Mouse (Mus musculus): ENCODE results near the gene Rpl31.

GRCm38 (mm10) chr1:39367045-39367444 is 597 bp upstream of the Rpl31 start:
- TF ChIP-seq CTCF (conservative IDR thresholded peaks at IDR 0.05; ENCODE audit: low read length), result no peak
- TF ChIP-seq NANOG (IDR thresholded peaks at IDR 0.05; ENCODE audit: borderline replicate concordance, low read length), result no peak
- no peak for TF ChIP-seq POU5F1 (IDR thresholded peaks at IDR 0.05; ENCODE audit: borderline replicate concordance, low read length)
